Mouse (Mus musculus) bone marrow, adult 2 months (tissue): ENCODE data around the gene Nicn1.

Experiments
- CTCF ChIP-seq: fragments of 200-500 bp; IDR thresholded peaks from 2 replicates; pipeline ENCODE4 v1.5.1; 2011; ENCODE audit warnings: low read length, control low read depth; ENCODE audit not compliant: control insufficient read depth, insufficient read depth
- POLR2A ChIP-seq: fragments of 200-500 bp; IDR thresholded peaks from 2 replicates; pipeline ENCODE4 v1.6.1; 2011; ENCODE audit warnings: low read depth, mild to moderate bottlenecking, control low read depth, low read length, borderline replicate concordance; ENCODE audit not compliant: control insufficient read depth

DNA sequence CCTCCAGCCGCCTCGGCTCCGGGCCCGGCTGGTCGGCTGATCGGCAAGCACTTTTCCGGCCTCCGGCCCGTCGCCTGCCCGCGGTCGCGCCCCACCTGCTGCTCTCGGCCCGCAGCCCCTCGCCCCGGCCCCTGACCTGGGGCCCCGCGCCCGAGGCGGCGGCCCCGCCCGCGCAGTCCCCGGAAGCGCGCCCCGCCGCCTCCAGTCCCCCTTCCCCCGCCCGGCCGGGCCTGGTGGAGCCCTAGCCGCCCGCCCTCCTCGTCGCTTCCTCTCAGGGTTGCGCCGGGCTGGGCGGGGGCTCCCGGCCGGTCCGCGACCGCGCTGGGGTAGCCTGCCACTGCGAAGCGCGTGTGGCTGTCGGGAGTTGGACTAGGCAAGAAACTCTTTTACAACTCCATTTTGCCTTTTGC is 16.3 kb downstream of the Nicn1 start:
- no peak for TF ChIP-seq CTCF
- peak; percentile 40; the same call in 1 of the 2 replicates for TF ChIP-seq POLR2A
